Mouse (Mus musculus): ENCODE measurements around the gene Tuba1c.

- no peak for TF ChIP-seq POLR2A (IDR thresholded peaks at IDR 0.05; ENCODE audit: extremely low read depth, insufficient read depth, low read length)
- TF ChIP-seq CTCF (IDR thresholded peaks at IDR 0.05; ENCODE audit: low read depth, low read length): no peak
Observed at GRCm38 (mm10) chr15:98983431-98984081, 46.1 kb upstream of the Tuba1c start.
